Mouse (Mus musculus): ENCODE results near the gene Cerk.
"Not testable (repeated sequence)": the region's sequence is repeated elsewhere in the genome, so short reads cannot be mapped to it uniquely, and the experiment has no call there.

Cerk gene

DNA sequence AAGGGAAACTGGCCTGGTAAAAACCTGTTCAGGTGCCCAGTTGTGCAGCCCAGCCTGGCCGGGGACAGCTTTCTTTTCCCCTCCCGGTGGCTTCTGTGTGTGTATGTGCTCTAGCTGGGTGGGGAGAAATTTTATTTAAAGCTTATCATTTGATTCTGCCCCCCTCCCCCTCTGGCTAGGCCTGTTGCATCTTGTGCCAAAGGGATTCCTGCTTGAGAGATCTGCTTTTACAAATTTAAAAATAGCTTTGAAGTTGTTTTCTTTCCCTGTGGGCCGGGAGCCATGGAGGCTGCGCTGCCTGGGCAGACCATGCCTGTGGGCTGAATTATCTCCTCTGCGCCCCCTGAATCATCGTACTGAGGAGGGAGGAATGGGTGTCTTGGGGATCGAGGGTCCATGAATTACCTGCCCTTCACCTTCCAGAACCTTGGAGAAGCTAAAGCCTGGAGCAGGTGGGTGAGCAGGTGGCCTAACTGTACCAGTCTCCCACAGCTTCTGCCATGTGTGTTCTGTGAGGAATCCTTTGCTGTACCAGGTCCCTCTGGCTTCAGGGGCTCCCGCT lies 76.2 kb downstream of the Cerk start:
- no peak for DNase-seq

DNA sequence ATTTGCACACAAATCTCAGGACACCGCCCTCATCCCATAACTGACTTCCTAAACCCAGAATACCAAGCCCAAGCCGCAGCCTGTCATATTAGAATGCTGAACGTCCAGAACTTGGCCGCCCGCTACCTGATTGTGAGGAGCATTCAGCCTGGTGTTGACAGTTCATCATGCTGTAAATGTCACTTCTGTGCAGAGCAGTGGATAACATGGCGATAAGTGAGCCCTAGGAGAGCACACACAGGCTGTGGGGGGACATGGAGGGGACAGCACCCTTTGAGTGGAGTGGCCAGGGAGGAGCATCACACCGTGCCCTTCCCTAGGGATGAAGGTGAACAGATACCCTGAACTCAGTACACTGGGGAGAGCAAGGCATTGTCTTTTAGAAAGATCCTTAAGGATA lies 76.7 kb downstream of the Cerk start:
- DNase-seq: no peak

DNA sequence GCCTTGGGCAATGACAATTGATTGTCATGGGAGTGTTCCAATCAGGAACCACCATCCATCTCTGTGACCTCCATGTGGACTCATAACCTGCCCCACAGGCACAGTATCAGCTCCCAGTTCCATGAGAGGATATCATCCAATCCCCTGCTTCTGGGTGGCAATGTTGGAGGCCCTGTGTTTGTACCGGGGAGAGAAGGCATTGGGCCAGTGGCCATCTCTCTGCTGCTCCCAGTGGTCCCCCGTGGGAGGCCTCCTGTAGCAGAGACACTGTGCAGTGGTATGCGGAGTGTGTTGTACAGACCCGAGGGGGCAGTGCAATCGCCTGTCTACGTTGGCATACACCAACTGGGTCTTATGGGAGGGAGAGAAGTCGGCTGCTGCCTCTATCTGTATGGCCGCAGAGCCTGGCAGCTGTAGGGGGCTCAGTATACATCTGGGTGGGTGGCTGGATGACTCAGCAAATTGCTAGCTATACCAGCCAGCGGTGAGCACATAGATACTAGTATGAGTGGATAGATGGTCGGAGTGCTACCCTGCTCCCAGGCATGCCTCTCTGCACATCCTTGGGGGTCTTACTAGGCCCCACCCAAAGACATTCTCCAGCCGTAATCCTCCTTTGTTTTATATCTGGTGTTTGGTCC lies 78.0 kb downstream of the Cerk start:
- DNase-seq: no peak

DNA sequence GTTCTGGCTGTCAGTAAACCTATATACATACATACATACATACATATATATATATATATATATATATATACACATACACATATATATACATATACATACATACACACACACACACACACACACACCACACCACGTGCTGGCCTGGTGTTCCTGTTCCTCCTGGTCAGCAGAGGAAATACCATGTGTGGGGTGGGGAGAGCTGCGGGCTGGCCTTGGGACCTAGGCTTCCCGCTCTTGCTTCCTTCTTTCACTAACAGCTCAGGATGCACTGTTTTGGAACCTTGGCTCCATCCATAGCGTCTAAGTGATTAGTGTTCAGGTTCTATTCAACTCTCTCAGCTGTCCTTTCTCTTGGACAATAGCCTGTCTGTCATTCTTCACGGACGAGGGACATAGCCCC lies 80.2 kb downstream of the Cerk start:
- no peak for DNase-seq

DNA sequence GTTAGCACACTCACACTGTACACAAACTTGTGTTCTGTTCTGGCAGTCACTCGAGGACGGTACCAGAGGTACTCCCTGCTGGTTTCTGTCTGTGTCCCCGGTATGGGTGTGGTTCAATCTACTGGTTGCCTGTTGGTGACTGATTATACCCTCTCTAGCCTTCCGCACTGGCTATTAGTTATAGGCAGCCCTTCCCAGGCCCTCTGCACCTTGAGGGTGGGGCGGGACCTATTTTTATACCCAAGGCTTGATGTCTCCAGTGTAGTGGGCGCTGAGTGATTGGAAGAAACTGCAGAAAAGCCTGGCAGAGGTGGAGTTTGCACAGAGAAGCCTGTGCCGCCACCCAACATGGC lies 80.6 kb downstream of the Cerk start:
- no peak for DNase-seq

DNA sequence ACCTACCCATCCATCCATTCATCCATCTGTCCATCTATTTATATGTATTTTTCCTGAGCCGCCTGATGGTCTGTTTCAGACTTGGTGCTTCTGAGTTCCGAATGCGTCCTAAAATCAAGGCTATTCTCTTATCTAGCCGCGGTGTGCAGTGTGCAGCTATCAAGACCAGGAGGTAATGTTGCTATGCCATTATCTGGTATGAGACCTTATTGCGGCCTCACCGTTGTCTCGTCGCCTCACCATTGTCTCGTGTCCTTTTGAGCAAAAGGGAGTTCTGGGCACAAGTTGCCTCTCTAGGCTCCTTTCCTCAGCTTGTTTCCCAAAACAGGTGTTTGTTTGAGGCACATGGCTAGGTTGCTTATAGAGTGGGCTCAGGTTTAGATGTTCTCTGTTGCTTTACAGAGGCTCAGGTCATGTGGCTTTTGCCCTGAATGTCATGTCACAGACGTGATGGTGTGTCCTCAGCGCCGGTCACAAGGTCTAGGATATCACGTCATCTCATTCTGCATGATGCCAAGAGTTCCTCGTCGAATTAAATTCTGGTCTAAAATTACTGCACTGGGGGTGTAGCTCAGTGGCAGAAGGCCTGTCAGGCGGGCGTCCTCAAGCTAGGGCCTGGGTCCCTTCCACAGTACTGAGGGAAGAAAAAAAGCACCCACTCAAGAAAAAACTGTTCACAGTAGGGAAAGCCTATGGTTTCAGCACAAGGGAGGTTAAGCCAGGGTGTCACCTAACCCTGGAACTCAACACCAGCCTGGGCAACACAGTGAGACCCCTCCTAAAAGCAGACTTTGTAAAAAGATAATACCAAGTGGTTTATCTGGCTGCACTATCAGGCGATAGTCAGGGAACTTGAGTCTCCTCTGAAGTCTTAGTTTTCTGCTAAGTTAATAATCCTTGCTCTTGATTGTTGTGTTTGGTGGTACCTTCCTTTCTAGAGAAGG lies 81.3 kb downstream of the Cerk start:
- DNase-seq: no peak

DNA sequence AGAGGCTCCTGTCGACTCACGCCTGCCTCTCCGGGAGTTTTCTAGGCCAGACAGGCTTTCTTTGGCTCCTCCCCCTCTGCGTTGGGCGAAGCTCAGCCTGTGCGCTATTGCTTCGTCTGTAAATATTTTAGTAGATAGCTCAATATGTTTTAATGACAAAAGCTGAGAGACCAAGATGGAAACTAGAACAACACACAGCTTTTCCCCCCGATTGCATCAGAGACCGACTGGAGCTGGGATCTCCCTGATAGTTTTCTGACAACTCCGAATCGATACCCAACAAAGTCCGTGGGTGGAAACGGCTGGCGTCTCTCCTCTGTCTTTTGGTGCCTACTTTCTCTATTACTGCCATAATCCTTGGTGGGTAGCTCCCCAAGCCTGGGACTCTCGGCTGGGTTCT lies 83.6 kb downstream of the Cerk start:
- DNase-seq: no peak

DNA sequence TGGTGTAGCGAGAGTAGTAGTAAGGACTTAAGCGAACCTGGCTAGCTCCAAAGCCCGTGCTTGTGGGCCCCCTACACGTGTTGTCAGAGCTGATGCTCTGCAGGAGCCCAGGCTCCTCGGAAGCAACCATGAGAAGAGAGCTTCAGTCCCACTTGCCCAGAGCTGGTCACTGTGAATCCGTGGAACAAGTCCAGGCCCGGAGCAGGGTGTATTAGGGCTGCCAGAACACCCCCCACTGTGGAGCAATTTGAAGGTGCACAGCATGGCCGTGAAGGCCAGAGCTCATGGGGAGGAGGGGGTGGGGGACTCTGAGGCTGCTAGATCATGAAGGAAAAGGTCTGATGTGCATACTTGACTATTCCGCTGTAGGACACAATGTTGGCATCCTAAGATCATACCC lies 84.4 kb downstream of the Cerk start:
- DNase-seq: no peak

DNA sequence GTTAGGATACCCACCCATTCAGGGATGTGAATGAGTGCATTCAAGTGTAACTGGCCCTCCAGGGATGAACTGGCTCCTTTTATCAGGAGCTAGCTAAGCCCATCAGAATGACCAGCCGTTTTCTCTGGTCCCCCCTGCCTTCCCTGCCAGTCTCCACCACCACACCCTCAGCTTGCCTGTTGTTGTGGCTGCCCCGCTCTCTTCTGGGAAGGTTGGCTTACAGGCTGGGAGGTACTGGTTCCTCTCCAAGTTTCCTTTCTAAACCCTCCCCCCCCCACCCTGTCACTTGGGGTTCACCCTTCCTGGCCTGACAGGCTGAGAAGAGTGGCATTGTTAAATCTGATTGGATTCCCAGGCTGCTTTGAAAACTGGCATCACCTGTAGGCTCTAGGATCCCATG lies 88.1 kb downstream of the Cerk start:
- no peak for DNase-seq

DNA sequence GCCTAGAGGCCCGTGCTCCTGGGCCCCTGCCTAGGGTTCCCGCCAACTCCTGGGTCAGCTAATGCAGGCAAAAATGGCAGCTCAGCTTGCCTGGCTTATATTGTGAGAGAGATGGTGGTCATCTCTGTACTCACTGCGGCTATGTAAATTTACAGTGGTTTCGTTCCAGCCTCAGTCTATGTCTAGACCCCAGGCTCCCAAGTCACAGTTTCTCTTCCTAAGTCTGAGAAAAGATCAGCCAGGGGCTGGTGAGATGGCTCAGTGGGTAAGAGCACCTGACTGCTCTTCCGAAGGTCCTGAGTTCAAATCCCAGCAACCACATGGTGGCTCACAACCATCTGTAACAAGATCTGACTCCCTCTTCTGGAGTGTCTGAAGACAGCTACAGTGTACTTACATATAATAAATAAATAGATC lies 89.3 kb downstream of the Cerk start:
- not testable (repeated sequence) for DNase-seq

DNA sequence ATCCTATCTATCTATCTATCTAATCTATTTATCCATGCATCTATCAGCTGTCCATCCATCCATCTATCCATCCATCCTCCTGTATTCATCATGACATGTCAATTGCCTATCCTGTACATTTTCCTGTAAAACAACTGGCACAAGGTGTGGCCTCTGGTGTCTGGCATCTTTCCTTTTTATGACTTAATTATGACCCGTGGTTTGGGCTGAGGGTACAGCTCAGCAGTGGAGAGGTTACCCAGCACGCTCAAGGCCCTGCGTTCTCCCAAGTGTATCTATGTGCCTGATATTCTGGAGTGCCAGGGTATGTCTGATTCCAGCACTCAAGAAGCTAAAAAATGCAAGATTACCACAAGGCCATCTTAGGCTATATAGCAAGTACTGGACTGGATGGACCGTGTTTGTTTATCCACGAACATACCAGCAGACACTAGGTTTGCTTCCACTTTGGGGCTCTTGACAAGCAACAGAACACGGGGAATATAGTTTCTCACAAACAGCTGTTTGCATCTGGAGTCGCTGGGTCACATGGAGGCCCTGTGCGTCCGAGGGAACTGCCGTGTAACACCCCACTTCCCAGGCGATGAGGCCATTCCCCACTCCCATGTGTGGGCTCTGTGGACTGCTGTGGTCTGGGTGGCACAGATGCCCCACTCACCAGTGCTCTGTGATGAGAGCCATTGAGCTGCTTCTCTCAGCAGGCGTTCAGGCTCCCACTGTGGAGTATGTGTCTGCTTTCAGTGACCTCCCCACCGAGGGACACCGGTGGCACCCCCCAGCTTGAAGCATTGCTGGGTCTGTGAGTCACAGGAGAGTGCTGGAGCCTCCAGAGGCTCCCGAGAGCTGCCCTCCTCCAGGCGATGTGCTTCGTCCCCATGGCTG lies 90.0 kb downstream of the Cerk start:
- DNase-seq: peak in 1 of 2 experiments; percentile 56

DNA sequence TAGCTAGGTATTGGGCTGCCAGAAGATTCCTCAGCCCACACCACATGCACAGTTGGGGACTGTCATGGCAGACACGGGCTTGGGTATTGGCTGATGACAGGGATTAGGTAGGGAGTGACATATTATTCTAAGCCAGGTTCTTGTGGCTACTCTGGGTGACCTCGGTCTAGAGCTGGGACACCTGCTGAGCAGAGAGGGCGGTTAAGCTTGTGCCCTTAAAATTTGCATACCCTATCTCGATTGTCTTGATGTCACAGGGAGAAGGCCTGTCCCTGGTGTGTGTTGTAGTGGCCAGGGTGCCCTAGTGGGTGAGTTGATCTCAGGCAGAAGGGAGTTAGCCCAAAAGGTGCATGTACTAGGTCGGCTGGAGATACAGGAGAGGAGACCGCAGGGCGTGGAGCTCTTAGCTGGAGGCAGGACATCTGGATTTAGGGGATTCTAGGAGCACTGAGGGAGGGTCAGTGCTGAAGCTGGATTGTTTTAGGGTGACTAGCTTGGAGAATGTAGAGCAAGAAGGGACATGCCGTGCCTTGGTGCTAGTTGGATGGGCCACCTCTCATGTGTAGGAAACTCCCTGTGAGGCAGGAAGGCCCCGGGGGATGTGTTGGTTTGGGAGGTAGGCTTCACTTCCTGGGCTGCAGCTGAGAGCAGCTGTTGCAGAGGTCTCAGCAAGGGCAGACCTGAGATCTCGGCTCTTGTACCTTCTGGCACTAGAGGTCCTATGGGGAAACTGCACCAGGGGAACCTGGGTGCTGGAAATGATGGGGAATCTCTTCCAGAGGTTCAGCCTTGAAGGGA lies 91.4 kb downstream of the Cerk start:
- no peak for DNase-seq

DNA sequence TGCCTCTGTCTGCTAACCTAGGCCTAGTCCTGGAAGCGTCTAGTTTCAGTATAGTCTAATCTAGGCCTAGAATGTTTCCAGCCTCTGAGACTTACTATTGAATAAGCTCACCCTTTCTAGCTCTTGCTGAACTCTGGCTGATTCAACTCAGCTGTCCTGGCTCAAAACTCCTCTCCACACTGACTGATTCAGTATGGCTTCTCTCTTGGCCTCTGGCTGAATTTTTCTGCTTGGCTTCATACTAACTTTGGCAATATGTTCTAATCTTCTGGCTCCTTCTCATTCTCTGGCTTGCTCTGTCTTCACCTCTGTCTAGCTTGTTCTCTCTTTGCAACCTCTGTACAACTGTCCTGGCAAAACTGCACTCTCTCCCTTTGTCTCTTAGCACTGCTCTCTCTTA lies 92.7 kb downstream of the Cerk start:
- no peak for DNase-seq

DNA sequence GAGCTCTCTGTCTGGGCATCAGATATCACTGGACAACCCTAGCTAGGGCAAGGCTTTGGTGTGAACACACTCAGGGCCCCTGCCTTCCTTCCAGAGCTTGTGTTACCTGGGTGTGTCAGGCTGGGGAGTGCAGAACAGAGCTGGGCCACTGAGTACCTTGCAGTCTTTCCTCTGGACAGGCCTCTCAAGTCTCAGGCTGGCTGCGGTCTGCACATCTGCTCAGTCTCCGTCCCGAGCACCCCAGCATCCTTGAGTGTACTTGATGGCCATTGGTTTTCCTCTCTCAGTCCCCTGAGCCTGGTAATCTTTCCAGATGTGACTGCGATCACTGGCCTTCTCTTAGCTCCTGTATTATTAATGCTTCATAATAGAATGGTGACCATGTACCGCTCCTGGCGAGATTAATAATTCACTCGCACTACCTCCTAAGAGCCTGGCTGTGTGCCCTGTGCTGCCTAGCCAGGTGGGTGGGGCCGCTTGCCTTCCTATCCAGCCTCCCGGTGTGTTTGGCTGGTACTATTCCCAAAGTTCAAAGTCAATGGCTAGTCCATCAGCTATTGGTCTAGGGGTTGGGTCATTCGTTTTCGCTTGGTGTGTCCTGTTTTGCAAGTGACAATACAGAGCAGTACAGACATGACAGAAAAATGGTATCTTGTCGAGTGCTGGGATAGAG lies 93.8 kb downstream of the Cerk start:
- peak; percentile 55 to 63 for DNase-seq

DNA sequence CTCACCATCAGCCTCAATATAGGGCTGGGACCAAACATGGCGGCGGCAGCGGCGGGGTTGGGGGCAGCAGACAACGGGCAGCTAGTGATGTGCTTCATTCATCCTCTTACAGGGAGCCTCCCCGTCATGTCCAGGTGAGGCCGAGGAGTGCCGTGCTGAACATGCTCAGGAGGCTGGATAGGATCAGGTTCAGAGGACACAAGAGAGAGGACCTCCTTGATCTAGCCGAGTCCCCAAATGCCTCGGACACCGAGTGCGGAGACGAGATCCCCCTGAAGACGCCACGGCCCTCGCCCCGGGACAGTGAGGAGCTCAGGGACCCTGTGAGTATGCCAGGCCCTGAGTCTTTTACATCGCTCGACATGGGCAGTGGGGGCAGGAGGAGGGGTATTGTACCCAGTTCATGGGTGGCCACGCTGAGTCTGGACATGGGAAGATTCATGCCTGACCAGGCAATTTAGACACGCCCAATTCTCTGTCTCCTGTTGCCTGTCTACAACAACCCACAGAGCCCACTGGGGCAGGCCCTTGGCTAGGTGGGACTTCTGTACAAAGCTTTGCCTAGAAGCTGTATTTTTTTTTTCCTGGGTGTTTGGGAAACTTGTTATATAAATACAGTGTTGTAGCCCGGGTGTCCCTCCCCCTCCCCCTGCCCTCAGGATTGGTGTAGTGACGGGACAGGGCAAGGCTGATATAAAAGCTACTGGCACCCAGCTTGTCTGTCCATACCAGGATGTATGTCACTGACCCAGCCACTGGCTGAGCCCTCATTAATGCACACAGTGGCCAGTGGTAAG lies 94.5 kb downstream of the Cerk start:
- no peak for DNase-seq

DNA sequence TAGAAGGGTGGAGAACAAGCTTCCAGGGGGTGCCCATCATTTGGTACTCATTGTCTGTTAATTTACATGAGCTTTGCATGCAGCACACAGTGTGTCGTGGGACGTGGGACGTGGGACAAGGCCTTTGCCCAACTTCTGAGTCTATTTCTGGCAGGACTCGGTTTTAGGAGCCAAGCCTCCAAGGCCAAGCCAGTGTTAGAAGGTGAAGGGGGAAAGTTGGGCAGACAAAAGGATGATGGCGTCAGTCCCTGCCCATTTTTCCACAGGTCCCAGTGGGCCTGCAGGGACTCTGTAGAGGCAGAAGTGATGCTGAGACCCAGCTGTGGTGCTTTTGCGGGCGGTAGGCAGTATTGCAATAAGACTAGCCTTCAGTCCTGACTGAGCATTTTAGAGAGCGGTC lies 95.4 kb downstream of the Cerk start:
- no peak for DNase-seq

DNA sequence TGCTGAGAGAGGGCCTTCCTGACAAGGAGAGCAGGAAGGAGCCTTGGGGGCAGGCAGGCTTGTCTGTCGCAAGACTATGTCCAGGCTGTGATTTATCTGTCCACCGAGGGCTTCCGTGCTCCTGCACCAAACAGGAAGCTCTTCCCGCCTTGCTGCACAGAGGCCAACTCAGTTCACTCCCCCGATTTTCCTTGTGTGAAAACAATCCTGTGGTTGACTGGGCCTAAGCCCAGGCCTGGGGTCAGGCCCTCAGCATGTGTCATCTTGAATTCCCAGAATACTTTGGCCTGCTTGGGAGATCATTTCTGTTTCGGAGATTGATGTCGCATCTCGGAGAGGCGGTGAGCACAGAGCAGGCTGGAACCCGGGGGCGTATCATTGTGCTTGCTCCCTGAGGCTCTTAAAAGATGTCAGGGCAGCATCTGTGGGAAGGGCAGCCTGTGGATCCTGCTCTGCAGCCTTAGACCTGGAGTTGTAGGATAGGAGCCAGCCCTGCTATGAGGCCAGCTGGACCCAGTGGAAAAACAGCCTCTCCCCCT lies 95.9 kb downstream of the Cerk start:
- peak; percentile 75 to 89 for DNase-seq
